Mouse (Mus musculus) heart, adult 2 months (tissue): ENCODE results near the gene Pou3f3. TPM values are rescaled to one million over a fixed set of nuclear protein-coding genes. Genes with fewer than 3 reads are reported as not detected.

Source experiments
- DNase-seq, 2 experiments: peaks; one replicate each; pipeline ENCODE4 v3.0.0; 2021
- H3K27ac ChIP-seq: fragments of 200-600 bp; 2 replicates; pipeline ENCODE4 v1.8.1; 2022
- H3K27me3 ChIP-seq: fragments of 200-500 bp; 2 replicates; pipeline ENCODE4 v1.6.1; 2012; ENCODE audit warnings: mild to moderate bottlenecking, low read length, inconsistent platforms, mixed read lengths; ENCODE audit not compliant: control insufficient read depth, insufficient read depth
- H3K36me3 ChIP-seq: fragments of 200-500 bp; 2 replicates; pipeline ENCODE4 v1.6.1; 2012; ENCODE audit warnings: low read length, inconsistent platforms; ENCODE audit not compliant: control insufficient read depth, insufficient read depth
- H3K4me1 ChIP-seq: fragments of 200-500 bp; 2 replicates; pipeline ENCODE4 v1.6.1; 2011; ENCODE audit warnings: low read length; ENCODE audit not compliant: control insufficient read depth, insufficient read depth
- H3K4me3 ChIP-seq: fragments of 200-600 bp; 2 replicates; pipeline ENCODE4 v1.8.1; 2022
- H3K79me2 ChIP-seq: fragments of 200-500 bp; replicated peaks from 2 replicates; pipeline ENCODE4 v1.6.1; 2012; ENCODE audit warnings: mild to moderate bottlenecking, inconsistent platforms, low read length, moderate library complexity, mixed read lengths; ENCODE audit not compliant: control insufficient read depth, insufficient read depth
- H3K9ac ChIP-seq: fragments of 200-500 bp; 2 replicates; pipeline ENCODE4 v1.6.1; 2012; ENCODE audit warnings: low read depth, mild to moderate bottlenecking, control low read depth, inconsistent platforms, low read length, mixed read lengths
- CTCF ChIP-seq: fragments of 200-600 bp; IDR thresholded peaks from 2 replicates; pipeline ENCODE4 v1.8.1; 2022; ENCODE audit warnings: antibody characterized with exemption, mild to moderate bottlenecking, moderate library complexity
- EP300 ChIP-seq: fragments of 200-500 bp; IDR thresholded peaks from 2 replicates; pipeline ENCODE4 v1.6.1; 2011; ENCODE audit warnings: low read depth, low read length, control low read depth; ENCODE audit not compliant: insufficient read depth
- POLR2A ChIP-seq: fragments of 200-500 bp; IDR thresholded peaks from 2 replicates; pipeline ENCODE4 v1.6.1; 2011; ENCODE audit warnings: mild to moderate bottlenecking, low read depth, low read length, control low read depth; ENCODE audit not compliant: insufficient read depth
- WGBS: fragments of 180-500 bp; shearing (Covaris S2); methylation state at CpG from one replicate; pipeline ENCODE4 v1.1.7; 2018; 5-methylcytosine and 5-hydroxymethylcytosine counted together
- intact Hi-C: fragments of 180-260 bp; cut with DNase I; formaldehyde crosslinking; loops from one replicate; pipeline ENCODE4 v1.15.1; 2025
- polyA plus RNA-seq: library from polyadenylated mRNA; depleted of rRNA; stranded (reverse); fragments of >200 nt; gene quantifications from 2 replicates; pipeline ENCODE4 v1.2.3, GENCODE M21; 2012
- total RNA-seq, 2 experiments: library from RNA; stranded (reverse); gene quantifications; 2 replicates each; pipeline ENCODE4 v1.2.3; 2021

Gene Pou3f3
- total and polyA plus RNA-seq, 3 experiments, result not detected

DNA sequence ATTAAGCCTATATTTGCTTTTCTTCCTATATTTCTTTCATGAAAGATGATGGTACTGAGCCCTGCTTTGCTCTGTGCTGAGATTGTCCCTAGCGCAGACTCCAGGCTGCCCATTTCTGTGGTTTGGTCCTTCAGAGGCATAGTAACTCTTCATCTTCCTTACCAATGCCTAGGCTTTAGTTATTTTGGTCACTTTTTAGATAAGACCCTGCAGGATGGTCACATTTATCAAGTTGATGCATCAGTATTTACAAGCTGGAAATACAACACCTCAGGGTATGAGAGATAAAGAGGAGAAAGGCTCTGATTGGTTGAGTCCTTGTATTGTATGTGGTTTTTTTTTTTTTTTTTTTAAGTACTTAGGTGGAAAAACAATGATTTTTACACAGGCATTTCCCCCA, 5.2 kb downstream of the Pou3f3 start:
- no peak overlapping the region for H3K9ac ChIP-seq
- DNase-seq, result no peak
- no peak overlapping the region for H3K27ac ChIP-seq
- intact Hi-C loops, result no loop called here
- WGBS, result 15% methylated on average over 1 of the region's 1 CpGs
- H3K79me2 ChIP-seq, result no peaks in the 10 kb centered on the region
- H3K4me3 ChIP-seq, result no peak overlapping the region
- peaks cover 1% of the 10 kb centered on the region for H3K4me1 ChIP-seq
- no peaks in the 10 kb centered on the region for H3K36me3 ChIP-seq
- TF ChIP-seq EP300, result no peak
- no peak for TF ChIP-seq CTCF
- no peak for TF ChIP-seq POLR2A
- peaks cover 38% of the 10 kb centered on the region for H3K27me3 ChIP-seq

DNA sequence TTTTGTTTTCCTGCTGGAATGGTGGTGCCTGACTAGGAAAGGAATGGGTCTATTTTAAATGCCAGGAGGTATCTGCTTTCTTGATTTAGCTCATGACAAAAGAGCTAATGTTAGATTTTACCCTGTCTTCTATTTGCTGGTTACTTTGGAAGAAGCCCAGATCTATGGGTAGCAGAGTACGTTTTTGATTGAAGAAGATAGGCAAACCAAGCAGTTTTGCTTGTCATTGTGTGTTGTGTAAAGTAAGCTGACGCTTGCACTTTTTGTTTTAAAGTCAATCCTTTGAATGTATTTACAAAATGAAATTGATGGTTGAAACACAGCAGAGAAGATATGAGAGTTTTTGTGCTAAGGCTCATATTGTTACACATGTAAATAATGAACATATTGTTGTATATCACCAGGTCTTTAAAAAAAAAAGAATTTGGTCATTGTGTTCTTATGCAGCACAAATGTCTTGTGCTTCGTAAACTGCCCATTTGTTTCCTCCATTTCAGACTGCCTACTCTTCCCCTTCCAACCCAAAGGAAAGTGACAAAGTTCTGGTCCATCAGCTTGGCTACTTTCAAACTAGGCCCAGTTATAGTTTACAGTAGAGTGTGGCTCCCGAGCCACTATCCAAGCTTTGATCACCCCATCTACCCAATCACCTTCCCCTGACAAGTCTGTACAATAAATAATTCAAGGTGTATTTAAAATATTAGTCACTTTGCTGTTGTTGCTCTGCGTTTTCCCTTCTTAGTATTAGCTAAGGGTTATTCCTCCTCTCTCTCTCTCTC, 6.5 kb downstream of the Pou3f3 start:
- Histone ChIP-seq H3K4me3 (no peak overlapping the region), H3K36me3 (no peaks in the 10 kb centered on the region), H3K27ac (no peak overlapping the region), H3K27me3 (peaks cover 36% of the 10 kb centered on the region), H3K79me2 (no peaks in the 10 kb centered on the region), H3K9ac (no peak overlapping the region), H3K4me1 (peaks cover 1% of the 10 kb centered on the region)
- no peak for DNase-seq
- whole genome bisulfite sequencing, result 26% methylated on average over 5 of the region's 5 CpGs
- TF ChIP-seq CTCF (no peak), POLR2A (no peak), EP300 (no peak)
- intact Hi-C loops, result no loop called here

DNA sequence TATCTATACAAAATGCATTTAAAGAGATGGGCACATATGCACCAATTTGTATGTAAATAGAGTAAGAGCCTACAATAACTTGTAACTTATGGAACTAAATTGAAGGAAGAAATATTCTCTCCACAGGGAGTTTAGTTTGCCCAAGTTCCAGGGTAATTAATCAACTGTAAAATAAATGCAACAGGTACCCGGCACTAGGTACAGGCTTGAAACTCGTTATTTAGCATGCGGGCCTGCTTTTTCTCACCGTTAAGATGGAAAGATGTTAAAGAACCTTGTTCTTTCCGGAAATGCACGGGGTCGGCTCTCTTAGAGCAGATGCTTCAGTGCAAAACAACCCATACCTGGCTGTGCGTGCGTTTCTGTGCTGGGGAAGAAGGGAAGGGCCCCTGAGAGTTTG, 7.4 kb downstream of the Pou3f3 start:
- TF ChIP-seq POLR2A (no peak), EP300 (no peak), CTCF (no peak)
- Histone ChIP-seq H3K4me3 (no peak overlapping the region), H3K36me3 (no peaks in the 10 kb centered on the region), H3K27ac (no peak overlapping the region), H3K27me3 (peaks cover 29% of the 10 kb centered on the region), H3K4me1 (peaks cover 1% of the 10 kb centered on the region), H3K79me2 (no peaks in the 10 kb centered on the region), H3K9ac (no peak overlapping the region)
- WGBS, result 6% methylated on average over 9 of the region's 9 CpGs
- intact Hi-C loops, result no loop called here
- DNase-seq, result no peak

DNA sequence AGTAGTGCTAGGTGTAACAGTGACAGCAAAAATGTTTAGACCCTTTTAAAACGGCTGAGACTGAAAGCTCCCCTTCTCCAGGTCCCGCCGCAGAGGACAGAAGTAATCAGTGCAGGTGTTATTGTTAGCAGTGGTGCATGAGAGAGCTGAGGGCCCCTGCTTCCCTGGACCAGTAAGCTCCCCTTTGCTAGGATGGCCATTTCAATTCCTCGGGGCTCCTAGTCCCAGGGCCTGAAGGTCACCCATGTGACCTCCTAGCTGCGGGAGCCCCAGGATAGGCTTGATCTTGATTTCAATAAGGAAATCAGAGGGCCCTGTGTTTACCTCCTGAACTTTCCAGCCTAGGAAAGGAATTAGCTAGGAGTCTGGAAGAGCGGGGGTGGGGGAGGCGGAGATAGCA, 7.9 kb downstream of the Pou3f3 start:
- H3K27me3 ChIP-seq, result peaks cover 25% of the 10 kb centered on the region
- H3K27ac ChIP-seq, result no peak overlapping the region
- no peaks in the 10 kb centered on the region for H3K36me3 ChIP-seq
- no peak for TF ChIP-seq EP300
- TF ChIP-seq POLR2A, result no peak
- no peak for TF ChIP-seq CTCF
- H3K4me1 ChIP-seq, result peaks cover 1% of the 10 kb centered on the region
- H3K9ac ChIP-seq, result no peak overlapping the region
- WGBS, result 10% methylated on average over 7 of the region's 7 CpGs
- no peaks in the 10 kb centered on the region for H3K79me2 ChIP-seq
- intact Hi-C loops, result no loop called here
- no peak overlapping the region for H3K4me3 ChIP-seq
- no peak for DNase-seq

DNA sequence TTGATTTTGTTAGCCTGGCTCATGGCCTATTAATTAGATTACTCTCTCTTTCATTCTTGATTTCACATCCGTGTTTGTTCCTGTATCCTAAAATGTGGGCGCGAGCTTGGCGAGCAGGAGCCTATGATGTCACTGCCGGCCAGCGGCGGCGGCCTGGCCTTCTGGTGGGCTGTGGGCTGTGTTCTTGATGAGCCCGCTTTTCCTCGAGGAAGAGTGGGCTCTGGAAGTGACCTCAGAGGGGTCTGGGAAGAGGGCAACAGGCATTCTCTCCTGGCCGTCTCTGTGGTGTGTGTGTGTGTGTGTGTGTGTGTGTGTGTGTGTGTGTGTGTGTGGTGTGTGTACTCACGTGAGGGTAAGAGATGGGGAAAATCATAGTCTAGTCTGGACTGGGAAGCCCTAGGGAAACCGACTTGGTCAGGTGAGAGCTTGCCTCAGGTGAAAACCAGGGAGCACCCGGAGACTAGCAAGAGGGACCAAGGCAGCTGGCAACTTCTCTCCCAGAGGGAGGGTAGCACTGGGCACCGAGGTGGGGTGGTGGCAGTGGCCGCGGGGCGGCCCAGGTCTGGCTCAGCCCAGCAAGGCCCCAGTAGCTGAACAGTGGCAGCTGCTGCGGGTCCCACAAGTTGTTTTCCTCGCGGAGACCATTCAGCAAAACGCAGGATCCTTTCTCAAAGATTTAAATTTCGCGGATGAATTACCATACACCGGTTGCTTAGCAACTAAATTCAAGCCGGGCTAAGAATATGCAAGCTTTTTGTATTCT, 8.5 kb downstream of the Pou3f3 start:
- Histone ChIP-seq H3K4me3 (no peak overlapping the region), H3K79me2 (no peaks in the 10 kb centered on the region), H3K4me1 (no peaks in the 10 kb centered on the region), H3K9ac (no peak overlapping the region), H3K36me3 (no peaks in the 10 kb centered on the region), H3K27ac (no peak overlapping the region), H3K27me3 (peaks cover 21% of the 10 kb centered on the region)
- intact Hi-C loops, result no loop called here
- TF ChIP-seq EP300 (no peak), POLR2A (no peak), CTCF (no peak)
- 5% methylated on average over 26 of the region's 26 CpGs for WGBS
- DNase-seq, result no peak

DNA sequence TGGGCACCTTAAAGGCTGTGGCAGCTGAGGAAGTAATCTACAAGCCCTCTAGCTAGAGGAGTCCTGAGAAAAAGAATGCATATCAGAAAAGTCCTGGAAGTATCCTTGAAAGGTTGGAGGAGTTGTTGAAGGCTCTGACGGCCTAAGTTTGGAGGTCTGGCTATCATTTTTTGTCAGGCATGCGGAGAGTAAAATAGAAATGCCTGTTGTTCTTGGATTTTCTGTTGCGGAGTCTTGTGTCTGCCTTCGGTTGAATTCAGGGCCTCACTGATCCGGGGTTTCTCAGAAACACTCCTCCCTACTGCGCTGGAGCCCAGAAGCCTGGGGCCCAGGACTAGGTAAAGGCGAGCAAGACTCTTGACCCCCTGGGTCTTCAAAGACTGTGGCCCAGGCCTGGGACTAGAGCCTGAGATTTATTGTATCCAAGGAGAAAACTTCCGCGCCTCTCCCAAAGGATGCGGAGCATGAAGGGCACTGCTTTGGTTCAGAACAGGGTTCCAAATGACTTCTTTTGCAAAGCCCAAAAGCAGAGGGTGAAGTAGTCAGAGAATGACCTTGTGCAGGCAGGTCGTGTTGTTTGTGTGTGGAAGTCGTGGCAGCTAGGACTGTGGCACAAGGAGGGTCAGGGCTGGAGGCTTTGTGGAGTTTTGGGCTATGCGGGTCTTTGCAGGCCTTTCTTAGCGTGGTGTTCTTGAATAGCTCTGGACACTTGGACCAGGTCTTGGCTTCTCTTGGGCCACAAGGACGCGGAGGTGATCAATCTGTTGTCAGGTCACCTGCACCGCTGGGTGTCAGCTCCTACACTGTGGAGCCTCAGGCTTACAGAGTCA, 9.6 kb downstream of the Pou3f3 start:
- Histone ChIP-seq H3K4me3 (no peak overlapping the region), H3K36me3 (no peaks in the 10 kb centered on the region), H3K27me3 (peaks cover 24% of the 10 kb centered on the region), H3K9ac (no peak overlapping the region), H3K27ac (no peak overlapping the region), H3K79me2 (no peaks in the 10 kb centered on the region), H3K4me1 (no peaks in the 10 kb centered on the region)
- no peak for DNase-seq
- TF ChIP-seq EP300 (no peak), POLR2A (no peak), CTCF (no peak)
- intact Hi-C loops, result no loop called here
- 22% methylated on average over 17 of the region's 17 CpGs for WGBS
